Mouse (Mus musculus) Muller cell, postnatal 12 days (primary cell): ENCODE measurements at regions not wholly inside any gene's neighbourhood (a gene's known extent, or its start where the extent isn't known, plus 50 kb on each side); places are given as distances from the start of the nearest gene placed in this dataset.

ENCODE experiments used
- DNase-seq: peaks from one replicate; pipeline ENCODE4 v3.0.0-alpha.2; 2015; ENCODE audit errors: inconsistent ontology term

- DNase-seq, result no peak
Measured at GRCm38 (mm10) chr12:79913898-79914297, 198.9 kb downstream of the Zfp36l1 start.

- no peak for DNase-seq
Measured at GRCm38 (mm10) chr12:79912281-79913063, 200.3 kb downstream of the Zfp36l1 start.

- DNase-seq, result peak; percentile 49
Measured at GRCm38 (mm10) chr12:79910884-79911759, 201.7 kb downstream of the Zfp36l1 start.

- DNase-seq, result peak; percentile 61
Measured at GRCm38 (mm10) chr12:79907583-79907982, 205.2 kb downstream of the Zfp36l1 start.

GRCm38 (mm10) chr12:79906738-79907365 is 206.0 kb downstream of the Zfp36l1 start:
- DNase-seq, result no peak

- no peak for DNase-seq
Measured at GRCm38 (mm10) chr12:79905828-79906737, 206.7 kb downstream of the Zfp36l1 start.

- no peak for DNase-seq
Measured at GRCm38 (mm10) chr12:79904913-79905549, 207.8 kb downstream of the Zfp36l1 start.

GRCm38 (mm10) chr12:79902761-79903160 is 210.1 kb downstream of the Zfp36l1 start:
- no peak for DNase-seq

GRCm38 (mm10) chr12:79902163-79902562 is 210.7 kb downstream of the Zfp36l1 start:
- no peak for DNase-seq

GRCm38 (mm10) chr12:79898198-79898930 is 214.4 kb downstream of the Zfp36l1 start:
- DNase-seq, result no peak

GRCm38 (mm10) chr12:79895975-79896374 is 216.8 kb downstream of the Zfp36l1 start:
- DNase-seq, result peak; percentile 90

- no peak for DNase-seq
Measured at GRCm38 (mm10) chr12:79895324-79895723, 217.5 kb downstream of the Zfp36l1 start.

GRCm38 (mm10) chr12:79892871-79893270 is 219.9 kb downstream of the Zfp36l1 start:
- no peak for DNase-seq

GRCm38 (mm10) chr12:79891942-79892341 is 220.9 kb downstream of the Zfp36l1 start:
- no peak for DNase-seq

- no peak for DNase-seq
Measured at GRCm38 (mm10) chr12:79890887-79891286, 221.9 kb downstream of the Zfp36l1 start.

GRCm38 (mm10) chr12:79890291-79890690 is 222.5 kb downstream of the Zfp36l1 start:
- DNase-seq, result no peak

- DNase-seq, result no peak
Measured at GRCm38 (mm10) chr12:79888812-79889211, 224.0 kb downstream of the Zfp36l1 start.

- no peak for DNase-seq
Measured at GRCm38 (mm10) chr12:79888086-79888485, 224.7 kb downstream of the Zfp36l1 start.

GRCm38 (mm10) chr12:79887225-79887886 is 225.5 kb downstream of the Zfp36l1 start:
- peak; percentile 43 for DNase-seq
